Mouse (Mus musculus): Measurements from ENCODE around the gene Usp13. TPM values are rescaled to one million over a fixed set of nuclear protein-coding genes. Genes with fewer than 3 reads are reported as not detected.

Usp13 gene
- polyA plus RNA-seq, 1 experiment = not detected

DNA sequence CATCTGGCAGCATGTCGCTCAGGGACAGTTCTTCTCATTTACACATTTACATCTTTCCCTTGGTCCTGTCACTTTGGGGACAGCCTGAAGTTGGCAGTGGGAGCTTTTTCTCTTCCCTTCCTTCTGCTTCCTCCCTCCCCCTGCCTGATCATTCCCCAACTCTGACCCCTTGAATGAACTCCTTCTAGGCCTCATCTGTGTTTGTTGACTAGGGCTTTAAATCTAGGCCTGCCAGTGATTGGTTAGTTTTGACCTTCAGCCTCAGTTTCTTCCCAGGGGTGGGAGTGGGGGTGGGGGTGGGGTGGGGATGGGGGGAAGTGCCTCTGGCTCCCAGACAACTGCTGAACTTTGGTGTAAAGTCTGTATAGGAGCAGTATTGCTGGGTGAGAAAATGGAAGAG, 87.3 kb downstream of the Usp13 start:
- no peak for TF ChIP-seq GATA1 (IDR thresholded peaks at IDR 0.05; ENCODE audit: low read length)

DNA sequence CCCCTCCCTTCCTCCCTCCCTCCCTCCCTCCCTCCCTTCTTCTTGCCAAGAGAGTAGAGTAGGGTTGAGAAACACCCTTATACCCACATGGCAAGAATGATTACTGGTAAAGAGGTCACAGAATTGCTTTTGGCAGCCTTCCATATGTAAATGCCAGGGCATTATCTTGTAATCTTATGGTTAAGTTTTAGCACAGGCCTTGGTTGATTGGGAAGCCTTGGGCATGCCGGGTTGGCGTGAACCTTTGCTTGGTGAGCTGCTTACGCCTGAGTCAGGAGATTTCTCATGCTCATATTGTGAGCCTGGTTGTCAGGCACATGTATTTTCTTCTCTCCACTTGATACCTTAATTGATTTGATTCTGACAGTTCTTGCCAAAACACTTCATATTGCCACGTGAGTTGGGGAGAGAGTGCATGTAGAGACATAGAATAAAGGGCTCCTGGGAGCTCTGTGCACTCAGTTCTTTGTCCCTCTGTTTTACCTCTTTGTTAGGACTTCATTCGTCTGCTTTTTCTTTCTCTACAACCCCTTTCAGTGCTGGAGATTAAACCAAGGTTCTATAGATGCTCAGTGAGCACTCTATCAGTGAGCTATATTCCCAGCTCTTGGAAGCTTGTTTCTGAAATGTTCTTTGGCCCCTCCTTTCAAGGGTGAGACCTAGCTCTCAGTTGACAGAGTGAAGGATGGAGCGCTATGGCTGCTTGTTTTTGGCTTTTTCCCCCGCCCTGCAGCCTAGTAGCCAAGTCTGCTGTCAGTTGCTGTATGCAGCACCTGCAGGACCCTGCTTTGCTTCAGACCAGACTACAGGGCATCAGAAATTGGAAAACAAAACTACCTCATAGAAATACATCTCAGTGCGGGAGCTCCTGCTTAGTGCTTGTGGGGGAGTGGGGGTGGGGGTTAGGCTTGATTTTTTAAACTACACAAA, 88.8 kb downstream of the Usp13 start:
- no peak for TF ChIP-seq GATA1 (IDR thresholded peaks at IDR 0.05; ENCODE audit: low read length)

DNA sequence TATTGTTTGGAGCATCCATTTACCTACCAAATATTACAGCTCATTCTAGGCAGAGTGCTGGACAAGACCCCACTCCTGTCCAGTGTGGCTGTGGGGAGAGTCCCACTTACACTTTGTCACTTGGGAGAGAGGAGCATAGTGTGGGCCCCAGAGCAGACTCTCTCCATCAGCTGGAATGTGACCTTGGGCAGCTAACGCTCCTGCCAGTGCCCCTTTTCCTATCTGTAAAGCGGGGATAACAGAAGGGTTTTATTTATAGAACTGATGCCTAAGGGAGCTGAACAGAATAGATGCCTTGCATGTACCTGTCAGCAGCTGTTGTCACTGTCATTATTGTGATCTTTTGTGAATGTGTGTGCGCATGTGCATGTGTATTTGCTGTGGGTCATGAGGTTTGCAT, 91.1 kb downstream of the Usp13 start:
- no peak for TF ChIP-seq GATA1 (IDR thresholded peaks at IDR 0.05; ENCODE audit: low read length)

DNA sequence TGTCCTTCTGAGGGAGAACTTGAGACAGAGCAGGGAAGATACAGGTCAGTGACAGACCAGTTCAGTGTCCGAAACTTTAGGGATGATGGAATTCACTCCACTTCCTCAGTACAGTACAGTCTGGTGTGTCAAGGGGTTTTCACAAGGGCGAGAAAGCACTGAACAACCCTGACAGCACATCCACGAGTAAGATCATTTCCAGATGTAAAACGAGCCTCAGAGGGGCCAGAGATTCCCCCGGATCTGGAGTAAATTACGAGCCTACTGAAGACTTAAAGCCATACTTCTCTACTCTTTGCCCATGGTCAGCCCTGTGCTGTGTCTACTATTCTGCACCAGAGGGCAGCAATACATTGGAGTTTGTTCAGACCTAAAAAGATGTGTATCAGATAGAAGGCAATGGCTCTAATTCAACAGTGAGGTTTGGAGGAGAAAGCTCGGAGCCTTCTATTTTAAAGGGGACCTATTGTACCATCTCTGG, 92.8 kb downstream of the Usp13 start:
- no peak for TF ChIP-seq GATA1 (IDR thresholded peaks at IDR 0.05; ENCODE audit: low read length)

DNA sequence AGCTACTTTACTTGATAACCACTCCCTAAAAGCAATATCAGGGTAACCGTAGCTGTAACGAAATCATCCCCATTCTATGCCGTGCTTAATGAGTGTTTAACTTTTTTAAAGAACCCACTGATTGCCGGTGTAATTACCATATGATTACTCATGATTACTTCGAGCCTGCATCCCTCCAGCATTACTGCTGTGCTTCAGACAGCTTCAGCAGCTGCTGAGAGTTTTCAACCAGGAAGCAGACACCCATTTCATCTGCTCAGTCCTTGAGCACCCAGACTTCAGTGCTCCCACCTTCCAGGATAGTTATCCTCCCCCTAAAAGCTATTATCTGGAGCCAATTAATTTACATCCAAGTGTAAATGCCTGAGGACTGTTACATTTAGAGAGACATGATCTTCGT, 106.8 kb downstream of the Usp13 start:
- TF ChIP-seq GATA1 (IDR thresholded peaks at IDR 0.05; ENCODE audit: low read length) = no peak

DNA sequence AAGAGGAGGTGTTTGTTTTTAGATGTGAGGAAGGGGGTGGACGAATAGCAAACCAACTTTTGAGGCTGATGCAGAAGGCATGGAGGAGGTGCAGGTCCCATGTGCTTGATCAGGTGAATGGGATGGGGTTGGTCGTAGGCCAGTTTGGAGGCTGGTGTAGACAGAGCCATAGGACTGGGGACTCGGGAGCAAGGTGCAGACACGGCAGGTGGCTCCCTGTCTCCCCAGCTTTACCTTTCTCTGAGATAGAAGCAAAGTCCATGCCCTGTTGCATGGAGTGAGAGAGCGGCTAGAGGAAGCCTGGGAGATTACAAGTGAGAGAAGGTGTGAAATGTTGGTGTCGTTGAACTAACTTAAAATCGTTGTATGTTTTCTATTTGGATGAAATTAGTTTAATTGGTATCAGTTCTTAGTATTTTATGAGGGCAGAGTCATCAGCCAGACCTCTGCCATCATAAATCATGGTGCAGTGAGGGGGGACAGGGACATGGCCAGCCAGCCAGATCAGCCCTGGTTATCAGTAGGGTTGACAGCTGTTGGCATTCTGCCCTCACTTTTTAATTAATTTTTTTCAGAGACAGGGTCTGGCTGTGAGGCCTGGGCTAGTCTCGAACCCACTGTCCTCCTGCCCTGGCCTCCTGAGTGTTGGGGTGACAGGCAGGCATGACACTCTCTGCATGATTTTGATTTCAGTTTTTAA, 122.6 kb downstream of the Usp13 start:
- no peak for TF ChIP-seq GATA1 (IDR thresholded peaks at IDR 0.05; ENCODE audit: low read length)

DNA sequence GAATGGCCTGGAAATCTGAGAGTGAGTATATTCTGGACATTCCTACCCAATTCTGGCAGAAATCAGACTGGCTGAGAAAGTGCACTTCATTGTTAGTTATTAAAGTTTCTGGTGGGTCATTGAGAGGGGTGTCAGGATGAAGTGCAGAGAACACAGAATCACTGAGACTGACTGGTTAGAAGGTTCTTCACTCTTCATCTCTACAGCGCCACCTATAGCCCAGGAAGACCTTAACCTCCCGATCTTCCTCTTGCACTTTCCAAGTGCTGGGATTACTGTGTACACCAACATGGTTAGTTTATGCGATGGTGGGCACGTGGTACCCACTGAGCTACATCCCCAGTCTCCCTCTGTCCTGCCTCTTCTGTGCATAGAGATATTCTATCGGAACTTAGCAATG, 130.1 kb downstream of the Usp13 start:
- TF ChIP-seq GATA1 (IDR thresholded peaks at IDR 0.05; ENCODE audit: low read length) = no peak

DNA sequence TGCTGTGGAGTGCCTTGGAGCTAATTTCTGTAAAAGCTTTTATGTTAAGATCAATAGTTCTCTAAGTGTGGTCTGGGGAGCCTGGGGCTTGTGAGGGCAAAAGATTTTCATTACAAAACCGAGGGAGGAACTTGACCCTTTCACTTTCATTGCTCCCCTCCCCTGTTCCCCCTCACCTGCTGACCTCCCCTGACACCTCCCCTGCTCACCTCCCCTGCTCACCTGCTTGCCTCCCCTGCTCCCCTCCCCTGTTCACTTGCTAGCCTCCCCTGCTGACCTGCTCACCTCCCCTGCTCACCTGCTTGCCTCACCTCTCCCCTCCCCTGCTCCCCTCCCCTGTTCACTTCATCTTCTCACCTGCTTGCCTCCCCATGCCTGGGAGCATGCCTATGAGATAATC, 134.0 kb downstream of the Usp13 start:
- no peak for TF ChIP-seq GATA1 (IDR thresholded peaks at IDR 0.05; ENCODE audit: low read length)

DNA sequence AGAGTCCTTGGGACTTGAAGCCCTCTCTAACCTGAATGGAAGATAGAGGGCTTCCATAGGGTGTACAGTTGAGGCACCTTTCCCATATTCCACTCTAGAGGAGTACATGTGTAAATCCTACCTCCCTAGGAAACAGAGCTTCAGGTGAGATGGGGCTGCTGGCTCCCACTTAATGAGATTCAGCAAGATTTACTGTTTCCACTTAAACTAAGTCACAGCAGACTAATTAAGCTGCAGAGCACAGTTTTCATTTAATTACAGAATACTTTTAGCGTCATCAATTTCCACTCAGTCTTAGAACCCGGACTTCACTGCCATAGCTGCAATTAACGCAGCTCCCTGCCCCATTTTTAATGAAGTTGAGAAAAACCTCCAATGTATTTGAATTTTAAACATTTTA, 144.1 kb downstream of the Usp13 start:
- TF ChIP-seq GATA1 (IDR thresholded peaks at IDR 0.05; ENCODE audit: low read length) = no peak

DNA sequence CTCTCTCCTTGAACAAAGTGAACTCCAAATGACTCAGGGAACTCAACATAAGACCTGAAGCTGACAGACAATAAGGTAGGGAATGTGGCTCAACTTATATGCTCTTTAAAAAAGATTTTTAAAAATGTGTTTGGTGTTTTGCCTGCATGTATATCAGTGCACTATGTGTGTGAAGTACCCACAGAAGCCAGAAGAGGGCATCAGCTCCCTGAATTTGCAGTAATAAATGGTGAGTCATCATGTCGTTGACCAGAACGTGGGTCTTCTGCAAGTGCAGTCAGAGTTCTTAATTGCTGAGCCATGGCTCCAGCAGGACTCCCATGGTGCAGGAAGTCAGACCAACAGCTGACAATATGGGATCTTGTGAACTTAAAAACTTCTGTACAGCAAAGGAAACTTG, 148.2 kb downstream of the Usp13 start:
- TF ChIP-seq GATA1 (IDR thresholded peaks at IDR 0.05; ENCODE audit: low read length) = no peak

DNA sequence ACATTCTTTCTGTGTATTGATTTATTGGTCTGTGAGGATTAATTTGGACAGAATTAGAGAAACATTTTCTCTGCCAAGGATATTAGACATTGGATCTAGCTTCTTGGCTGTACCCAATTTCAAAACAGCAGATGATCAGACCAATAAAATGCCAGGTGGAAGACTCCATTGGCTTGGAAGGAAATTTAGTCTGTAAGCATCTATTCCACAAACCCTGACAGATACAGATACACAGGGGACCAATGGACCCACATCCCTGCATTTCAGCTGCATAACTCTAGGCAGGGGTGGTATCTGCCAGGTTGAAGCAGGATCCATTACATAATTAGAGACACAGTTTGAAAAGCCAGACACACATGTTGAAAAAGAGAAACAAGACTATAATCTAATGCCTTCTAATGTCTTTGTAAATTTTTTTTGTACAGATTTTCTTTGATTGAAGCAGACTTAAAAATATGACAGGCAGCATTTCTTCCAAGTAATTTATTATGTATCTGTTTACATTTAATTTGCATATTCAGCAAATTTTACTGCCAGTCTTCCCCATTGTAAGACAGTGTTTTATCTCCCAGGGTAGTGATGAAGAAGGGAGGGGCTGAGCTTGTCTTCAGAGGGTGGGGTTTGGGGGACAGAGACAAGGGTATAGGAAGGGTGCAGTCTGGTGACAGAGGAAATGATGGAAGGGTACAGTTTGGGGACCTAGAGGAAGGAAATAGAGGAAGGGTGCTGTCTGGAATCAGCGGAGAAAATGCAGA, 151.5 kb downstream of the Usp13 start:
- TF ChIP-seq GATA1 (IDR thresholded peaks at IDR 0.05; ENCODE audit: low read length) = no peak

DNA sequence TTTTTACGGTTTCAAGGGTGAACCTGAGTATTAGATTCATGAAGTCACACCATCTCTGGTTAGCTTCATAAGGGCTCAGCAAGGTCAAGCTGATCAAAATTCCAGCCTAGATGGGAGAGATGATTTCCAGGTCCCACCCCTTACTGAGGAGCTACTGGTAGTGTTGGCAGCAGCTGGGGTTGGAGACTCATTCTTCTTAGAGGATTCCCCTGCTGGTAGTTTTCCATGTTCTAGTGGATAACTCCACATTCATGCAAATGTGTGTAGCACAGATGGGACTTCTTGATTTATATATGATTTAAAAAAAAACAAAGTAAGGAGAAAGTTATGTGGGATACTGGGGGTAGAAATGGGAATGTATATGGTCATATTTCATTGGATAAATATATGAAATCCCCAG, 152.9 kb downstream of the Usp13 start:
- TF ChIP-seq GATA1 (IDR thresholded peaks at IDR 0.05; ENCODE audit: low read length) = no peak

DNA sequence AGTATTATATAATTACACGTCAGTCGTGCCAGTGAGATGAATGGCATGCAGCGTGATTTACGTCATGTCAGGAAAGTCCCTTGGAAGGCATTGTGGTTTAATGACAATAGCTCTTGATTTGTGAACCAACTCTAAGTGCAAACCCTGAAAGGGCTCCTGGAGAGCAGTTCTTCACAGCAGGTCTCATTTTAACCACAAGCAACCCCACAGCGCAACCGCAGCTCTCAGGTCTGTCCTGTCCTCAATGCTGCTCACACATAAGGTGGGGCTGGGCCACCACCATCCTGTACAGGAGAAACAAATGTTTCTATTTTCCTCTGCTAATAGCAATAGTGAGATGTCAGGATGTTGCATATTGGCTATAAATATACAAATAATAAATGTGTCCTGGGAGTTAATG, 161.9 kb downstream of the Usp13 start:
- no peak for TF ChIP-seq GATA1 (IDR thresholded peaks at IDR 0.05; ENCODE audit: low read length)

DNA sequence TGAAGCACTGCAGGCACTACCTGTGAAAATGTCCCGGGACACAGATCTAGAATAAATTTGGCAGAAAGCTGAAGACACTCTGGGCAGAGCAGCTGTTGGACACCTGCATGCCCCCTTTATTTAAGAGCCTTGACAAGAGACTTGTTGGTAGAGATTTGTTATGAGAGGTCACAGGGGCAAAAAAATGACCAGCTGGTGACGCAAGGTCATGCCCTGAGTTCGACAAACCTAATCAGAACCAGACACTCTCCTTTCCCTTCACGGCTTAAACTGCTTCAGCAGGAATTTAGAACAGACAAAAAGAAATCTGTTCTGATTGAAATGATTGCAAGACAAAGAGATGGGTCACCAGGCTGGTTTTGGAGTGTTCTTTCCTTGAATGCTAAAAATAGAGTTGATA, 162.6 kb downstream of the Usp13 start:
- TF ChIP-seq GATA1 (IDR thresholded peaks at IDR 0.05; ENCODE audit: low read length) = no peak

DNA sequence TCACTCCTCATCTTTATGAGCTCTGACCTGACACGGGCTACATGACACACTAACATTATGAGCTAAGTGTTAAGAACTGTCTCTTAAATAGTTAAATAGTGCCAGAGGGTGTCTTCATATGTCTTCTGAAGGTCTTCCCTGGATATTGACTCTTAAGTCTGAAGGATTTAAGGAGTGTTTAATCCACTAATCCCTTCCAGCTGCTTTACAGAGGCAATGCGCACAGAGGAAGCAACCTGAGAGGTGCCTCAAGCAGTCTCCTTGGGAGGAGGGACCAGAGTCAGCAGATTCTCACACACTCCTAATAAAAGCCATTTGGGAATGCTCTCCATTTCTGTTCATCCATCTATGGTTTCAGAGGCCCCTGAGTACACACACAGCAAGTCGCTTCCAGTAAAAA, 167.8 kb downstream of the Usp13 start:
- no peak for TF ChIP-seq GATA1 (IDR thresholded peaks at IDR 0.05; ENCODE audit: low read length)

Other genes with a start within 250 kb of the Usp13 start
- gene Gnb4, start 201.0 kb upstream of the Usp13 start, polyA plus RNA-seq (2012) = 6.2 and 10.3 TPM in 2 replicates
- 14.2 and 21.7 TPM in 2 replicates for gene Actl6a, start 111.2 kb upstream of the Usp13 start, polyA plus RNA-seq (2012)
- gene Ndufb5, start 80.6 kb upstream of the Usp13 start, polyA plus RNA-seq (2012) = 12.1 and 95.3 TPM in 2 replicates
- gene Mrpl47, start 79.9 kb upstream of the Usp13 start, polyA plus RNA-seq (2012) = 1.3 and 1.7 TPM in 2 replicates